Mouse (Mus musculus): ENCODE data around the gene Pacs2. TPM values are rescaled to one million over a fixed set of nuclear protein-coding genes. Genes with fewer than 3 reads are reported as not detected.

Gene Pacs2
- polyA plus RNA-seq, 1 experiment from 2014 or later, result 17.9 TPM

DNA sequence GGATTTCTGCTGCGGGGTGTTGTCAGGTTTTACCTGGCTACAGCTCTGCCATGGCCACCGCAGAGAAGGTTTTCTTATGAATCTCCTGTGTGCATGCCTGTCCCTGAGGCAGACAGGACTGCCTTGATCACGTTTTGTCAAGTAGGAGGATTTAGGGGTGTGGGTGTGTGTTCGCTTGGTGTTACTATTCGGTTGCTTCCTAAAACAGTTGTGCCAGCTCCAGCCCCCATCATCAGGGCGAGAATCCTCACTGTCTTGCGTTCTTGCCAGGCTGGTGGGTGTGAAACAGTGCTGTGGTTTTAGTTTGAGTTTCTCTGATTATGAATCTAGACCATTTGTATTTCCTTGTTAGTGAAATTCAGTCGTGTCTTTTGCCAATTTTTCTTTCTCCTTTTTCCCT is 2.7 kb downstream of the Pacs2 start:
- no peak overlapping the region for H3K4me3 ChIP-seq (ENCODE audit: low read depth, low read length)
- WGBS, result 70% methylated on average over 8 of the region's 8 CpGs
- H3K9ac ChIP-seq (ENCODE audit: low read depth, low read length), result peak overlapping the region; percentile 31; the same call in 1 of the 2 replicates
- H3K4me1 ChIP-seq (ENCODE audit: control insufficient read depth, insufficient read depth, low read length), result peaks cover 25% of the 10 kb centered on the region
- H3K27ac ChIP-seq (replicated peaks; ENCODE audit: low read depth, low read length), result no peak overlapping the region
- no peak for ATAC-seq (ENCODE audit: low read depth)
- peaks cover 6% of the 10 kb centered on the region; the same call in 1 of the 2 replicates for H3K36me3 ChIP-seq (ENCODE audit: control insufficient read depth, insufficient read depth, low read length)
- no peaks in the 10 kb centered on the region for H3K9me3 ChIP-seq (ENCODE audit: control insufficient read depth, low read length)
- peak overlapping the region; percentile 24 for H3K4me2 ChIP-seq (ENCODE audit: low read depth, low read length)
- no peak for DNase-seq (ENCODE audit: low spot score)
- no peaks in the 10 kb centered on the region for H3K27me3 ChIP-seq (replicated peaks; ENCODE audit: control insufficient read depth, insufficient read depth, low read length)

DNA sequence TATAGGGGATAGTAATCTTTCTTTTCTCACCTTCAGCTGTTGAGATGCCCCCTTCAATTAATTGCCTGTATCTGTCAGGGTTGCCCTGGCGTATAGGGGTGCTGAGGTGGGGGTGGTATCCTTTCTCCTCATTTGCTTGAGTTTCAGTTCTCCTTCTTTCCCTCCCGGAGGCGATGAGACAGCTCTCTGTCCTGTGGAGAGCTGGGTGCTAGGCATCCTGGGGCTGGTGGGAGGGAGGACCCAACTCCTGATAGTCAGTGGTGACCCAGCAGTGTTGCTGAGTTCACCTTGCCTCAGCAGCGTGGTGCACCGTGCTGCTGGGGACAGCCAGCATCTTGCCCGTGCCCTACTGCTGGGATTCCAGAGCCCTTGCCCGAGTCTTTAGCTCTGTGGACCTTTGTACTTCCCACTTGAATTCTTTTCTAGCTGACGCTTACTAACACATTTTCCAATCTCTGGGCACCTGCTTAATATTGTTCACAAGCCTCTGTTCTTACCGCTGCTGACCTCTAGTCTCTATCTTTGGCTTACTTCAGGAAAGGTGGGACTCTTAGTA is 3.2 kb downstream of the Pacs2 start:
- no peak for ATAC-seq (ENCODE audit: low read depth)
- no peak for DNase-seq (ENCODE audit: low spot score)
- Histone ChIP-seq H3K4me1 (ENCODE audit: control insufficient read depth, insufficient read depth, low read length) (peaks cover 25% of the 10 kb centered on the region), H3K9me3 (ENCODE audit: control insufficient read depth, low read length) (no peaks in the 10 kb centered on the region), H3K4me2 (ENCODE audit: low read depth, low read length) (no peak overlapping the region), H3K9ac (ENCODE audit: low read depth, low read length) (0 out of 2 replicates have a peak overlapping the region, but pooled peaks have one; percentile 25), H3K27ac (replicated peaks; ENCODE audit: low read depth, low read length) (no peak overlapping the region), H3K27me3 (replicated peaks; ENCODE audit: control insufficient read depth, insufficient read depth, low read length) (no peaks in the 10 kb centered on the region), H3K36me3 (ENCODE audit: control insufficient read depth, insufficient read depth, low read length) (peaks cover 6% of the 10 kb centered on the region; the same call in 1 of the 2 replicates), H3K4me3 (ENCODE audit: low read depth, low read length) (no peak overlapping the region)
- 76% methylated on average over 9 of the region's 9 CpGs for WGBS

DNA sequence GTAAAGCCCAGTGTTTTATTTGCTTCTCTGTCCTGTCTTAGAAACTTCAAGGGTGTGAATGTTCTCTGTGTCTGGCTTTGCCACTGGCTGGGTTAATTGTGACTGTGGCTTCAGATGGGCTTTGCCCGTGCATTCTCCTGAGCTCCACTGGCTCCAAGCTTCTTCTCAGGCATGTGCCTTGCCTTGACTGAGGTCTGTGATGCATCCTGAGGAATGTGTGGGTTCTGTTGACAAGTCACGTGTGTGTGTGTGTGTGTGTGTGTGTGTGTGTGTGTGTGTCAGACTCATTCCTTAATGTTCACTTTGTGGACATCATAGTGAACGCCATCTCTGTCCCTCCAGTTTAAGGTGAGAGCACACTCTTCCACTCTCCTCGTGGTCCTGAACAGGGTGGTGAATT is 4.5 kb downstream of the Pacs2 start:
- Histone ChIP-seq H3K4me2 (ENCODE audit: low read depth, low read length) (no peak overlapping the region), H3K27ac (replicated peaks; ENCODE audit: low read depth, low read length) (no peak overlapping the region), H3K9ac (ENCODE audit: low read depth, low read length) (no peak overlapping the region), H3K27me3 (replicated peaks; ENCODE audit: control insufficient read depth, insufficient read depth, low read length) (no peaks in the 10 kb centered on the region), H3K9me3 (ENCODE audit: control insufficient read depth, low read length) (no peaks in the 10 kb centered on the region), H3K4me3 (ENCODE audit: low read depth, low read length) (no peak overlapping the region), H3K4me1 (ENCODE audit: control insufficient read depth, insufficient read depth, low read length) (peaks cover 15% of the 10 kb centered on the region), H3K36me3 (ENCODE audit: control insufficient read depth, insufficient read depth, low read length) (peaks cover 13% of the 10 kb centered on the region)
- 83% methylated on average over 4 of the region's 4 CpGs for WGBS
- ATAC-seq (ENCODE audit: low read depth), result no peak
- no peak for DNase-seq (ENCODE audit: low spot score)

DNA sequence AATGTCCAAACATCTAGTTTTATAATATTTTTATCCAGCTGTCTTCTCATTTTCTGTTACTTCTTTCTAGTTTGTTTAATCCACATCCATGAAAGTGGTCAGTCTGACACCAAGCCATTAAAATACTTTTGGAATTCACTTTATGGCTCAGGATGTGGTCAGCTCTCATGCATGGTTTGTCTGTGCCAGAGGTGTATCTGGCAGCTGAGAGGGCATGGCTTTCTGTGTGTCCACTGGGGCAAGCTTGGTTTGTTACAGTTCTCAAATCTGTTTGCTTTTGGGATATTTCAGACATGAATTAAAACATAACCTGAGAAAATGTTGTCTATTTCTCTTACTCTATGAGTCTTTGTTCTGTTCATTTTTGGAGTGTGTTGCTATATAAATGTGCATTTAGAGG is 7.2 kb downstream of the Pacs2 start:
- DNase-seq (ENCODE audit: low spot score) (no peak), ATAC-seq (ENCODE audit: low read depth) (no peak)
- Histone ChIP-seq H3K4me3 (ENCODE audit: low read depth, low read length) (no peak overlapping the region), H3K9me3 (ENCODE audit: control insufficient read depth, low read length) (no peaks in the 10 kb centered on the region), H3K4me2 (ENCODE audit: low read depth, low read length) (no peak overlapping the region), H3K9ac (ENCODE audit: low read depth, low read length) (no peak overlapping the region), H3K27me3 (replicated peaks; ENCODE audit: control insufficient read depth, insufficient read depth, low read length) (no peaks in the 10 kb centered on the region), H3K36me3 (ENCODE audit: control insufficient read depth, insufficient read depth, low read length) (peaks cover 20% of the 10 kb centered on the region), H3K4me1 (ENCODE audit: control insufficient read depth, insufficient read depth, low read length) (peaks cover 3% of the 10 kb centered on the region; the same call in 1 of the 2 replicates), H3K27ac (replicated peaks; ENCODE audit: low read depth, low read length) (no peak overlapping the region)

DNA sequence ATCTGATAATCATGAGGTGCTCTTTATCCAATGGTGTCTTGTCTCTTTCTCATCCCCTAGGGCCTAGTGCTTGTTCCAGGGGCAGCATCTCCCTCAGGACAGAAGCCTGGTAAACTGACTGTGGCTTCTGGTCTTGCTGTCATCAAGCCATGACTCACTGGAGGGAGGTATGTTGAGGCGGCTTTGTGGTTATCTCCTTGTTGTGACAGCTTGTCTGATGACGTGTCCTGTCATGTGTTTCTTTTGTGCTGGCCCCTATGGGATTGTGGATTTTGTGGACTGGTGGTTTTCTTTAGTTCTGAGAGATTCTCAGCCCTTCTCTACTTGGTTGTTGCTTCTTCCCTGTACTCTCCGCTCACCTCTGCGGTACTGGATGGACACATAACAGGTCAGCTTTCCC is 8.8 kb downstream of the Pacs2 start:
- Histone ChIP-seq H3K36me3 (ENCODE audit: control insufficient read depth, insufficient read depth, low read length) (peaks cover 26% of the 10 kb centered on the region), H3K9me3 (ENCODE audit: control insufficient read depth, low read length) (no peaks in the 10 kb centered on the region), H3K4me2 (ENCODE audit: low read depth, low read length) (no peak overlapping the region), H3K4me3 (ENCODE audit: low read depth, low read length) (no peak overlapping the region), H3K9ac (ENCODE audit: low read depth, low read length) (no peak overlapping the region), H3K4me1 (ENCODE audit: control insufficient read depth, insufficient read depth, low read length) (no peaks in the 10 kb centered on the region), H3K27me3 (replicated peaks; ENCODE audit: control insufficient read depth, insufficient read depth, low read length) (no peaks in the 10 kb centered on the region), H3K27ac (replicated peaks; ENCODE audit: low read depth, low read length) (no peak overlapping the region)
- DNase-seq (ENCODE audit: low spot score), result no peak
- ATAC-seq (ENCODE audit: low read depth), result no peak
- 81% methylated on average over 4 of the region's 4 CpGs for WGBS

DNA sequence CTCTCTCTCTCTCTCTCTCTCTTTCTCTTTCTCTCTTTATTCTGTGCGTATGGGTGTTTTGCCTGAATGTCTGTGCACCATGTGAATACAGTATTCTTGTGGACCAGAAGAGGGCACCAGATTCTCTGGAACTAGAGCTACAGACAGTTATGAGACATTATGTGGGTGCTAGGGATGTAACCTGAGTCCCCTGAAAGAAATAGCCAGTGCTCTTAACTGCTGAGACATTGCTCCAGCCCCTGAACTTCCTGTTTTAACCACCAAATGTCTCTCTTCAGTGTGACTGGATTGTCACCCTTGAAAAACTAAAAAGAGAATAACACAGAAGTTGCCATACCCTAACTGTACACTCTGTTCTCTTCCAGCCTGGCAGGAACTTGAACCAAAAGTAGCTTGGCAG is 12.2 kb downstream of the Pacs2 start:
- Histone ChIP-seq H3K4me1 (ENCODE audit: control insufficient read depth, insufficient read depth, low read length) (no peaks in the 10 kb centered on the region), H3K27ac (replicated peaks; ENCODE audit: low read depth, low read length) (no peak overlapping the region), H3K27me3 (replicated peaks; ENCODE audit: control insufficient read depth, insufficient read depth, low read length) (no peaks in the 10 kb centered on the region), H3K36me3 (ENCODE audit: control insufficient read depth, insufficient read depth, low read length) (peaks cover 20% of the 10 kb centered on the region; the same call in 1 of the 2 replicates), H3K9ac (ENCODE audit: low read depth, low read length) (no peak overlapping the region), H3K4me3 (ENCODE audit: low read depth, low read length) (no peak overlapping the region), H3K9me3 (ENCODE audit: control insufficient read depth, low read length) (no peaks in the 10 kb centered on the region), H3K4me2 (ENCODE audit: low read depth, low read length) (no peak overlapping the region)
- 88% methylated on average over 1 of the region's 1 CpGs for WGBS
- DNase-seq (ENCODE audit: low spot score) (no peak), ATAC-seq (ENCODE audit: low read depth) (no peak)

DNA sequence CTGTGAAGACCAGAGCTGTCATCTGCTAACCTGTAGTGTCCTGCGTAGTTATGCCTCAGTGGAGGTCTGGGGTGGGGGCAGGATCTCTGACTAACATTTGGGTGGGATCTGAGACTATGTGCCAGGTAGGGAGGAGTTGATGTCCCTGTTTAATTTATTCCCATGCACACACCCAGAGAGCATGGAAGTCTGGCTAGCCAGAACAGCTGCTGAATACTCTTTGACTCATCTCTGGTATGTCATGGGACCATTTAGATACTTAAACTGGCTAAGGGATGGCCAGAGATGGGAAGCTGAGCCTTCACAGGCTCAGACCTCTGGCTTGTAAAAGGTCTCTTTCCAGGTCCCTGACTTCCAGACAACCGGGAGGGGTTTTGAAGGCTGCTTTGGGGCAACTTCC is 13.2 kb downstream of the Pacs2 start:
- H3K27me3 ChIP-seq (replicated peaks; ENCODE audit: control insufficient read depth, insufficient read depth, low read length), result no peaks in the 10 kb centered on the region
- 92% methylated on average over 2 of the region's 2 CpGs for WGBS
- H3K9ac ChIP-seq (ENCODE audit: low read depth, low read length), result no peak overlapping the region
- H3K4me1 ChIP-seq (ENCODE audit: control insufficient read depth, insufficient read depth, low read length), result no peaks in the 10 kb centered on the region
- peaks cover 20% of the 10 kb centered on the region; the same call in 1 of the 2 replicates for H3K36me3 ChIP-seq (ENCODE audit: control insufficient read depth, insufficient read depth, low read length)
- H3K27ac ChIP-seq (replicated peaks; ENCODE audit: low read depth, low read length), result no peak overlapping the region; the same call in 1 of the 2 replicates
- no peak for ATAC-seq (ENCODE audit: low read depth)
- no peak overlapping the region for H3K4me2 ChIP-seq (ENCODE audit: low read depth, low read length)
- no peak for DNase-seq (ENCODE audit: low spot score)
- no peaks in the 10 kb centered on the region for H3K9me3 ChIP-seq (ENCODE audit: control insufficient read depth, low read length)
- H3K4me3 ChIP-seq (ENCODE audit: low read depth, low read length), result no peak overlapping the region

DNA sequence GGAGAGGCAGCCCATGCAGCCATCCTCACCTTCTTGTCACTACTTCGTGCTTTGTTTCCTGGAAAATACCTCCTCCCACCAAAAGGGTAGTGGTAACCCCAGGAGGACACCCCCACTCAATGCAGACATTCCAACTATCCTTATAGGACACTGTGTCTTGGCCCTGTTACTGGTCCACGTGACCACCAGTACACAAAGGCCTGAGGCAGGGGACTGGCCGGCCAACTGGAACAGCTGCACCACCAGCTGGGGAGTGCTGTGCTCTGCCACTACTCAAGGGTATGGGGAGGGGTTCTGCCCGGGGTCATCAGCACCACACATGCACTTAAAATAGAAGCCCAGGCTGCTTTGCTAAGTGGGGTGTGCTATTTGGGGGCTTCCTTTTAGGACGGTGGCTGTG is 13.8 kb downstream of the Pacs2 start:
- WGBS, result 50% methylated on average over 5 of the region's 5 CpGs
- Histone ChIP-seq H3K9ac (ENCODE audit: low read depth, low read length) (no peak overlapping the region), H3K4me1 (ENCODE audit: control insufficient read depth, insufficient read depth, low read length) (no peaks in the 10 kb centered on the region), H3K4me2 (ENCODE audit: low read depth, low read length) (no peak overlapping the region), H3K27ac (replicated peaks; ENCODE audit: low read depth, low read length) (peak overlapping the region; percentile 44), H3K9me3 (ENCODE audit: control insufficient read depth, low read length) (no peaks in the 10 kb centered on the region), H3K36me3 (ENCODE audit: control insufficient read depth, insufficient read depth, low read length) (peaks cover 17% of the 10 kb centered on the region; the same call in 1 of the 2 replicates), H3K4me3 (ENCODE audit: low read depth, low read length) (no peak overlapping the region), H3K27me3 (replicated peaks; ENCODE audit: control insufficient read depth, insufficient read depth, low read length) (no peaks in the 10 kb centered on the region)
- DNase-seq (ENCODE audit: low spot score) (peak; percentile 82), ATAC-seq (ENCODE audit: low read depth) (peak; percentile 80)

DNA sequence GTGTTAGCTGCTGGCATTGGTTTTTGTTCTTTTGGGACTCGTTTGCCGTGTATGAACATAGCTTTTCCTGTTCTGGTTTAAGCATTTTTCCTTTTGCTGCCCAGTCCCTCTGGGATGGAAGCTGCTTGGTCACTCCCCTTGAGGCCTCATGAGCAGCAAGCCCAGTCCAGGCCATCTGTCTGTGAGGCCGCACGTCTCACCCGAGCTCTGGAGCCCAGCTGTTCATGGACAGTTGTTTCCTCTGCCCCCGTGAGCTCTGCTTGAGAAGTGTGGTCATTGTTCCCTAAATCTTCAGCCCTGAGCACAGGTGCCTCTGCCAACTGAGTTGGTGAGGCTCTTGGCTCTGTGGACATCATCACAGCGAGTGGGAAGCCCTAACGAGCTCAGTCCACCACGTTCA is 14.6 kb downstream of the Pacs2 start:
- peak; percentile 56 for ATAC-seq (ENCODE audit: low read depth)
- Histone ChIP-seq H3K36me3 (ENCODE audit: control insufficient read depth, insufficient read depth, low read length) (peaks cover 13% of the 10 kb centered on the region; the same call in 1 of the 2 replicates), H3K27ac (replicated peaks; ENCODE audit: low read depth, low read length) (peak overlapping the region; percentile 63), H3K9me3 (ENCODE audit: control insufficient read depth, low read length) (no peaks in the 10 kb centered on the region), H3K27me3 (replicated peaks; ENCODE audit: control insufficient read depth, insufficient read depth, low read length) (no peaks in the 10 kb centered on the region), H3K4me1 (ENCODE audit: control insufficient read depth, insufficient read depth, low read length) (no peaks in the 10 kb centered on the region), H3K4me3 (ENCODE audit: low read depth, low read length) (no peak overlapping the region), H3K4me2 (ENCODE audit: low read depth, low read length) (no peak overlapping the region), H3K9ac (ENCODE audit: low read depth, low read length) (no peak overlapping the region)
- 77% methylated on average over 9 of the region's 9 CpGs for WGBS
- peak; percentile 72 for DNase-seq (ENCODE audit: low spot score)

Data from embryonic facial prominence, embryonic 14.5 days (tissue).